ENCODE assay signal across 31 mouse cellular contexts in genomic region chr2:11657581-11657980, GRCm38 (mm10). TPM values are rescaled to one million over a fixed set of nuclear protein-coding genes. Genes with fewer than 3 reads are reported as not detected.
DNase-seq lines count a peak whose midpoint lies in the region; TF ChIP-seq lines count a peak whose summit lies in the region.
"Had no signal": no experiment of that assay in that cellular context is flagged by ENCODE, and none has a peak within 500 bp of the region (broad histone marks: within the 10 kb centered on the region; RNA-seq: fewer than 3 reads in every experiment).

No protein-coding gene starts in this region.

- no peaks in the 10 kb centered on the region for H3K36me3 ChIP-seq in thymus, adult 2 months (ENCODE audit: control insufficient read depth, insufficient read depth, low read length)
- H3K36me3 ChIP-seq in forebrain, embryonic 10.5 days (replicated peaks), result no peaks in the 10 kb centered on the region
- H3K36me3 ChIP-seq: embryonic facial prominence, embryonic 15.5 days; forebrain, embryonic 15.5 days; heart, embryonic 10.5 days; heart, embryonic 15.5 days; hindbrain, embryonic 10.5 days had no signal

- H3K27ac ChIP-seq in thymus, adult 2 months (ENCODE audit: control insufficient read depth, insufficient read depth, low read length), result no peak overlapping the region; the same call in 1 of the 2 replicates
- H3K27ac ChIP-seq in forebrain, embryonic 10.5 days, result no peak overlapping the region
- H3K27ac ChIP-seq: embryonic facial prominence, embryonic 15.5 days; forebrain, embryonic 15.5 days; heart, embryonic 10.5 days; heart, embryonic 15.5 days; hindbrain, embryonic 10.5 days; hindbrain, embryonic 14.5 days had no signal

- DNase-seq in thymus, adult 2 months, result peak; percentile 50
- no peak for DNase-seq in thymus, postnatal 4 days
- peak; percentile 79 for DNase-seq in CD4-positive helper T cell, adult 2 months (ENCODE audit: low read depth, low spot score)
- peak; percentile 41 for DNase-seq in T-cell, adult 2 months (ENCODE audit: low spot score)
- peak; percentile 79 for DNase-seq in naive thymus-derived CD4-positive, alpha-beta T cell, adult 2 months (ENCODE audit: low read depth)
- DNase-seq in forebrain, embryonic 10.5 days (ENCODE audit: extremely low spot score, low spot score), result no peak
- no peak for DNase-seq in layer of hippocampus, postnatal 36 days
- no peak for DNase-seq in left cerebral cortex, adult 9 months (ENCODE audit: low spot score in 2 of 2)
- DNase-seq: adrenal gland, adult 8-10 months; adrenal gland, postnatal 36 days; cerebellum, adult 11 months; cerebellum, adult 8-10 months; cerebellum, postnatal 14 days; embryo, embryonic 11 days; heart, adult 18-20 months had no signal

- H3K9me3 ChIP-seq in forebrain, embryonic 10.5 days, result no peaks in the 10 kb centered on the region
- H3K9me3 ChIP-seq: embryonic facial prominence, embryonic 15.5 days; forebrain, embryonic 15.5 days; heart, embryonic 10.5 days; heart, embryonic 15.5 days; hindbrain, embryonic 10.5 days had no signal

- H3K27me3 ChIP-seq in thymus, adult 2 months (ENCODE audit: control insufficient read depth, insufficient read depth, low read length), result no peaks in the 10 kb centered on the region
- H3K27me3 ChIP-seq in forebrain, embryonic 10.5 days (ENCODE audit: poor library complexity, severe bottlenecking), result no peaks in the 10 kb centered on the region
- H3K27me3 ChIP-seq: embryonic facial prominence, embryonic 15.5 days; forebrain, embryonic 15.5 days; heart, embryonic 15.5 days had no signal

- TF ChIP-seq POLR2A in thymus, adult 2 months (IDR thresholded peaks at IDR 0.05; ENCODE audit: control insufficient read depth, extremely low read depth, insufficient read depth, low read length, poor library complexity), result no peak

- TF ChIP-seq CTCF in thymus, adult 2 months (IDR thresholded peaks at IDR 0.05; ENCODE audit: borderline replicate concordance, control insufficient read depth, extremely low read depth, insufficient read depth, low read length, poor library complexity), result no peak

- peaks cover 52% of the 10 kb centered on the region for H3K4me1 ChIP-seq in thymus, adult 2 months (replicated peaks; ENCODE audit: control insufficient read depth, insufficient read depth, low read length)
- H3K4me1 ChIP-seq in forebrain, embryonic 10.5 days, result peaks cover 5% of the 10 kb centered on the region; the same call in 1 of the 2 replicates
- H3K4me1 ChIP-seq: embryonic facial prominence, embryonic 15.5 days; forebrain, embryonic 15.5 days; heart, embryonic 10.5 days had no signal

- 12% methylated on average over 2 of the region's 2 CpGs for WGBS in thymus, adult 2 months
- WGBS in forebrain, embryonic 10.5 days, result 93% methylated on average over 2 of the region's 2 CpGs

- no peak overlapping the region for H3K4me3 ChIP-seq in thymus, adult 2 months (ENCODE audit: control insufficient read depth, insufficient read depth, low read length)
- H3K4me3 ChIP-seq in forebrain, embryonic 10.5 days, result no peak overlapping the region
- H3K4me3 ChIP-seq: embryonic facial prominence, embryonic 15.5 days; erythroblast, embryonic 14.5 days; forebrain, embryonic 15.5 days; heart, embryonic 10.5 days; heart, embryonic 15.5 days; hindbrain, embryonic 10.5 days had no signal

RNA-seq across cellular contexts. Expression of gene Il2ra, which starts 15.0 kb away (rescaled TPM):
- polyA plus RNA-seq in thymus, adult 2 months (2012; rRNA removed), result 19.5 and 19.7 TPM in 2 replicates
- polyA plus RNA-seq in forebrain, embryonic 10.5 days (2016; fragmentation: Nextera tagmentation; extraction: Ambion mirVana), result not detected in 2 replicates
- total RNA-seq in layer of hippocampus, postnatal 36 days (2021), result under 1 TPM; 0.10 to 0.35 TPM
- total RNA-seq: common myeloid progenitor, adult 5-6 weeks had no signal
- polyA plus RNA-seq: embryonic facial prominence, embryonic 11.5 days; embryonic facial prominence, embryonic 15.5 days; forebrain, embryonic 11.5 days; forebrain, embryonic 15.5 days; heart, embryonic 10.5 days; hindbrain, embryonic 10.5 days; hindbrain, embryonic 14.5 days; intestine, embryonic 14.5 days; Patski had no signal

RNA-seq across cellular contexts. Expression of gene Gm17490, which starts 31.5 kb away (rescaled TPM):
- polyA plus RNA-seq in thymus, adult 2 months (2012; rRNA removed), result not detected in 2 replicates
- not detected in 2 replicates for polyA plus RNA-seq in forebrain, embryonic 10.5 days (2016; fragmentation: Nextera tagmentation; extraction: Ambion mirVana)
- total RNA-seq in layer of hippocampus, postnatal 36 days (2021), result not detected
- total RNA-seq: adrenal gland, adult 8-10 months; adrenal gland, postnatal 36 days; common myeloid progenitor, adult 5-6 weeks; gastrocnemius, adult 8-10 months; gastrocnemius, postnatal 4 days; heart, adult 18-20 months; heart, postnatal 25 days had no signal
- polyA plus RNA-seq: brain, embryonic 14.5 days; embryonic facial prominence, embryonic 11.5 days; embryonic facial prominence, embryonic 15.5 days; erythroblast, embryonic 14.5 days; forebrain, embryonic 11.5 days; forebrain, embryonic 15.5 days; heart, embryonic 10.5 days; heart, embryonic 15.5 days; hindbrain, embryonic 10.5 days; hindbrain, embryonic 14.5 days; intestine, embryonic 14.5 days; Patski had no signal

RNA-seq across cellular contexts. Expression of gene Il15ra, which starts 47.5 kb away (rescaled TPM):
- polyA plus RNA-seq in thymus, adult 2 months (2012; rRNA removed), result 86.9 and 99.7 TPM in 2 replicates
- 0.31 and 0.55 TPM in 2 replicates for polyA plus RNA-seq in forebrain, embryonic 10.5 days (2016; fragmentation: Nextera tagmentation; extraction: Ambion mirVana)
- total RNA-seq in layer of hippocampus, postnatal 36 days (2021), result 1 to 10 TPM; 5.3 to 8.4 TPM
- polyA plus RNA-seq: erythroblast, embryonic 14.5 days had no signal

RNA-seq across cellular contexts. Expression of gene Rbm17, which starts 53.6 kb away (rescaled TPM):
- 83.6 and 84.8 TPM in 2 replicates for polyA plus RNA-seq in thymus, adult 2 months (2012; rRNA removed)
- polyA plus RNA-seq in forebrain, embryonic 10.5 days (2016; fragmentation: Nextera tagmentation; extraction: Ambion mirVana), result 203 and 213 TPM in 2 replicates
- 10 to 100 TPM; 72.4 to 86.0 TPM for total RNA-seq in layer of hippocampus, postnatal 36 days (2021)

Comparison
In these comparisons a context has a peak if more than half of its experiments do, and no peak if none do; other contexts are left out.
1. DNase-seq: peak in thymus, adult 2 months (single experiment), CD4-positive helper T cell, adult 2 months (single experiment), T-cell, adult 2 months (single experiment) and naive thymus-derived CD4-positive, alpha-beta T cell, adult 2 months (single experiment); none in thymus, postnatal 4 days (single experiment), forebrain, embryonic 10.5 days (single experiment), layer of hippocampus, postnatal 36 days (0 of 2) and left cerebral cortex, adult 9 months (0 of 2).
2. RNA of gene Il2ra, which starts 15.0 kb away (polyA plus RNA-seq): 19.5 to 19.7 TPM in thymus, adult 2 months; not detected in forebrain, embryonic 10.5 days; every median in the first group is over 10 times any median in the second.
3. RNA of gene Il15ra, which starts 47.5 kb away (polyA plus RNA-seq): 86.9 to 99.7 TPM in thymus, adult 2 months; 0.31 to 0.55 TPM in forebrain, embryonic 10.5 days; every median in the first group is over 10 times any median in the second.